Mouse (Mus musculus): Measurements from ENCODE around the gene Gm28308. TPM values are rescaled to one million over a fixed set of nuclear protein-coding genes. Genes with fewer than 3 reads are reported as not detected.
A peak's percentile ranks its signal among the peaks of the same experiment; 100 is the strongest.

The Gm28308 gene
- polyA plus RNA-seq, 2 experiments from 2014 or later: not detected

DNA sequence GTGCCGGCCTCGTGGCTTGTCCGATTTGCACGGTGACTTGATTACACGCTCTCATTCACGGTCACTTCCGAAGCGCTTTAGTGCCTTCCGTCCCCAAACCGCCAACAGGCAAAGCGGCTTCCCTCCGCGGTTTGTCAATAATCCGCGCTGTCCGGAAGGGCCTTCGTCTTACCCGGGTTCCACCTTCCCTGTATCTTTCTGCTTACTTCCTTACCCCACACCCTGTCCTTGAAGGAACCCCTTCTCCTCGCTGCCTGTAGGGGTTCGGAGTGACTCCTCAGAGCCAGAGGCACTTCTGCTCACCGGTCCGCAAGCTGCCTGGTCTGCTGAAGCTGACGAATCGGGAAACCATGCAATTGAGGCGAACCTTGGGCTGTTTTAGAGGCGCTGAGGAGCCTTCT, 33.3 kb upstream of the Gm28308 start:
- ATAC-seq: peak; percentile 30

DNA sequence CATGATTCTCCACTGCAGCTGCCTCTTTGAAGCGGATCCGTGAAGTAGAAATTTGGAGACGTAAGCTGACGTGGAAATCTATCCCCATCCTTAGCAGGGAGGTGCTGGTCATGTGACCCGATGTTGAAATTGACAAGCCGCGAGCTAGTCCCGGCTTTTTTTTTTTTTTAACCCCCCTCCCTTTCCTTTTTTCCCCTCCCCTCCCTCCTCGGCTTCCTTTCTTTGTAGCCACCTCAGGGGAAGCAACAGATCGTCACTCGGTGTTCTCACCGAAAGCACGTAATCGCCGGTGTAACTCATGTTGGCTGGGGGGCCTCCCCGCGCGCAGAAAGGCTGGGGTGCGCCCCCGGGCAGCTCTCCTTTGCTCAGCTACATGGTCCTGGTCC, 32.6 kb upstream of the Gm28308 start, which contains the start of gene Hoxa11:
Hoxa11 (minus strand) TSS at position 54 of the 386 bp plus-strand sequence.
- ATAC-seq: no peak

DNA sequence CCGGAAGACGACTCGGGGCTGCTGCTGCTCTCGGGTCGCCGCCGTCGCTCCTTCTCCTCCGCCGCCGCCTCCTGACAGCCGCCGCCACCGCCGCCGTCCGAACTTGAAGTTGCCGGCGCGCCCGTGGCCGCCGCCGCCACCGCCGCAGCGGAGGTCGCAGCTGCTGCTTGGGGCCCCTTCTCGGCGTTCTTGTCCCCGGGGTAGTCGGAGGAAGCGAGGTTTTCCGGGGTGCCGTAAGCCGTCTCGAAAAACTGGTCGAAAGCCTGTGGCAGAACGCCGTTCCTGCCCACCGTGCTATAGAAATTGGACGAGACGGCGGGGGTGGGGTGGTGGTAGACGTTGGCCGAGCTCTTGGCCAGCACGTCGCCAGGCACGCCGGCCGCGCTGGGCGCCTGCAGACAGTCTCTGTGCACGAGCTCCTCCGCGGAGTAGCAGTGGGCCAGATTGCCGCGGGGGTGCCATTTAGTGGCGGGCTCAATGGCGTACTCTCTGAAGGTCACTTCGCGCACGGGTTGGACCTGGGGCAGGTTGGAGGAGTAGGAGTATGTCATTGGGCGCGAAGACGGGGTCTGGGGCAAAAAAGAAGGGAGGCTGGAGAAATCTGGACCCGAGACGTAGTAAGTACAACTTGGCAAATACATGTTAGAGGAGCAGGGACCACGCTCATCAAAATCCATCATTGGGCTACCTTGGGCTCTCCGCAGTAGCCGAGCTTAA, 32.1 kb upstream of the Gm28308 start:
- ATAC-seq: no peak

DNA sequence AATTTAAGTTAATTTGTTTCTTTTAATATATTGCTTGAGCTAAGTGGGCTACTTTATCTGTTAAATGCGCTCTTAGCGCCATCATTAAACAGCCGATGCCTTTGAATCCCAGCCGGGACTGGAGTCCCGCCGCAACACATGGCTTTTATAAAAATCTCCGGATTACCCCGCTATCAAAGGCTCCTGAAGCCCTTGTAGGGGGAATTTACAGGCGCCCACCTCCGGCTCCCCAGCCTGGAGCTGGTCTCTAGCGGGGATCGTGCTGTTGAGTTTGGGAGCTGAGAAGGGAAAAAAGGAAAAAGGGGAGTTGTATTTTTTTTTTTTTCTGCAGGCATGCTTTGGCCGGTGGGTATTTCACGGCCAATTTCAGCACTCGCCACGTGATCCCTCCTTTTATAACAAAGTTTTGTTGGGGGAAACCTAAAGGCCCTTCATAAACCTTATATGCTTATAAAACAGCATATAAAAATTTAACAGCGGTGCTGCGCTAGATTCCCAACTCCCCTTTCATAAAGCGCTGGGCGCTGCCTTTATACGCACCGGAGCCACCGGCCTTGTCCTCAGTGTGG, 31.4 kb upstream of the Gm28308 start:
- no peak for ATAC-seq

DNA sequence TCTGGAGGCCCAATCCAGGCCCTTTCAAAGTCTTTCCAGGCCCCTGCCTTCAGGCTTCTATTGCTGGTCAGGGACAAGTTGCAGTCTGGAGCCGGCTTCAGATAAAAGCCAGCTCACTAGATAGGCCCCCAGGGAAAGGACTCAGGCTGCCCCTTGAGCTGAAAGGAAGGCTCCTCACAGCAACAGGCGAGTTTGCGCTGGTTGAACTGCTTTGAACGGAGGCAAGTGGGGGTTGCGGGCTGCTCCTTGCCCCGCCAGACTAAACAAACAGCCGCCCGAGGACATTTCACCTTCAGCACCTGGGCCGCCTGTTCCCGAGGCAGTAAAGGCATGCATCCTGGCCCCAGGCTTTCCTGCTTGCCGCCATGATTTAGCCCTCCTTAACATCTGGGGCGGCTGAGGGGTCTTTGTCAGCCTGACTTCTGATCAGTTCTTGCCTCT, 30.6 kb upstream of the Gm28308 start:
- ATAC-seq: no peak

DNA sequence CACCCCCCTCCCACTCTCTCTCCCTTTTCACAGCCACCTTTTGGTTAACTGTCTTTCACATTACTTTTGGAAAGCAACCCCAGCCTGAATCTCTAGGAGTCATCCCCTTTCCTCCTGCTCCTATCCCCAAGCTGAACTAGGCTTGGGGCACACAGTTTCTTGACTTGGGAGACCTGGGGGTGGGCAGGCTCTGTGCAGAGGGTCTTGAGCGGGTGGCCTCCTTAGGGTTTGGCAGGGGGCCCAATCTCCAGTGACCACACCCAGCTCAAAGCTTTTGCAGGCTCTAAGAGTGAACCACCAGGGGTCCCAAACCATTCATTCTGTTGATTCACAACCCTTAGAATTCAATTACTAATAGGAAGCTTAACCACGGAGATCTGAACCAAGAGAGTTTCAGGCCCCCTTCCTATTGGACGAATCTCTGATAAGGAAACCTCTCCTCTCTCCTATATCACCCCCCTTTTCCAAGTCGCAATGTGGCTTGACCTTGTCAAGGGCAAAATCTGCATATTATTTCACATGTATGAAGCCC, 29.7 kb upstream of the Gm28308 start:
- no peak for ATAC-seq

DNA sequence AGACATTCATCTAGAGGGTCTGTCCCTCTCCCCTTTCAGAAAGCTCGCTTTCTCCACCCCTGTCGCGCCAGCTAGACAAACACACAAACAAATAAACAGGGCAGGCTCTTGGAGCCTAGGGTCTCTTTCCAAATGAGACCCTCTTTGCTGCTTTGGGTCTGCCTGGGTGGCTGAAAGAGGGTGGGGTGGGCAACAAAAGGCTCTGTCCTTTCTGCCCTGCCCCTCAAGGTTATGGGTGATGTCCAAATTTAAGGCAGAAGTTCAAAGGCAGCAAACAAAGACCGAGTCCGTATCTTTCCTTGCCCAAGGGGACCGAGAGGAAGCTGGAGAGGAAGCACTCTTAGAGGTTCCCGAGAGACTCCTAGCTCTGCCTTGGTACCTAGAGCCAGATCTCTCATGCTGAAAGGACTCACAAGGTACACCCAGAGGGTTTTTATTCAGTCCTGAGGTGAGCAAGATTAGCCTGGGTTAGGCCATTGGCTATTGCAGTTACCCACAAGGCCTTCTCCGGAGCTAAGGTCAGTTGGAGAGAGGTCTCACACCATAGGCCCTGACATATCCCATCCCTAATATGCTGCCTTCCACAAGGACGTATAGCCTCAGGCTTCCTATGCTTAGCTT, 28.0 kb upstream of the Gm28308 start:
- no peak for ATAC-seq

DNA sequence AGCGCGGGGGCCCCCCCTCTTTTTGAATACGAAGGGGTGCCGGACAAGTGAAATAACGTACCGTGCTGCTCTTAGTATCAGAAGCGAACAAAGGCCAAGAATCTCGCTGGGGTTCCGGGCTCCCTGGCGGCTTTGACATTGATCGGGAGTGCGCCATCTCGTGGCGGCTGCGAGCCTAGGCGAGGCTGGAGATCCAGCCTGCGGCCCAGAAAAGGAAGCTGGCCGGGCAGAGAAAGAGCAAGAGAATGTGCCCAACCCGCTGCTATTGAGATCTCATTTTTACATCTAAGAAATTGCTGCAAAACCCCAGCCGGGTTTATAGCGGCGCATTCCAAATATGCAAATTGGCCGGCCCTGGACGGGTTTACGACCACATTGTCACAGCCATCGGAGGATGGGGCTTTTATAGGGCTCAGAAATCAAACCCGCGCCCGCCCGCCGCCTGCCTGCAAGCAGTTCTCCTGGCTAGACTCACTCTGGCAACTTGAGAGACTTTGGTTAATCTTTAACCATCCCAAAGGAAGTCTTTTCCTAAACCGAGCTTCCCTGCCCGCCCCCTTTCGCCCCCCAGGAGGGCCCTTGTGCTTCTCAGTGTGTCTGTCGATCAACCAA, 27.4 kb upstream of the Gm28308 start, which contains the start of gene Hoxa10:
Hoxa10 (minus strand) TSS at position 466 of the 612 bp plus-strand sequence.
- peak; percentile 79 for ATAC-seq

DNA sequence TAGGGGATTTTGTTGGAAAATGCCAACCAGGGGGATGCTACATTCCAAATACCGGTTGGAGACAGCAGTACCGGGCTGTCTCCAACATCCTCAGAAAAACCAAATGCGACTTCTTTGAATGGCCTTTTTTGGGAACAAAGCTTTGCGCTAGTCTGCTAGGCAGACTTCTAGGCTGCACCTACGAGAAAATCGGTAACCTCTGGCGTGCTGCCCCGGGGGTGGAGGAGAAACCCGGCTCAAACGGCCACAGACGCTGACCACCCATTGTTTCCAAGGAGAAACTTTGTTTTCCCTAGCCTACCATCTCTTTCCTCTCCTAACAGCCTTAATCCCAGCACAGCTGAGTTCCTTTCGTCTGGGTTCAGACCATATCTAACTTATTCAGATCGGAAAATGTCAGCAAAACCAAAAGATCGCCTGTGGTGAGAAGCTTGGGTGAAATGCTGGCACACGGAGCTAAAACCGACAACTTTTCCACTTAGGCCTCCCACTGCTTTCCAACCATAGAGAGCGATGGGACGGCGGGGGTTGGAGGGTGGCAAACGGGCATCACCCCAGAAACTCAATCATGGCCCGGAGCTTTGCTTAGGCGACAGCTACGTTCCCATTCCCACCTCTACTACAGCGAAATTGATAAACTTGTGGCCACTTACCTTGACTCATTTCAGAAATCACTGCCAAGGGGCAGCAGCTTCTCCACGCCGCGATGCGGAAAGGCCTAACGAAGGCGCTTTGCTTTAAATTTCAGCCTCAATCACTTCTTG, 26.7 kb upstream of the Gm28308 start:
- peak; percentile 7 for ATAC-seq

DNA sequence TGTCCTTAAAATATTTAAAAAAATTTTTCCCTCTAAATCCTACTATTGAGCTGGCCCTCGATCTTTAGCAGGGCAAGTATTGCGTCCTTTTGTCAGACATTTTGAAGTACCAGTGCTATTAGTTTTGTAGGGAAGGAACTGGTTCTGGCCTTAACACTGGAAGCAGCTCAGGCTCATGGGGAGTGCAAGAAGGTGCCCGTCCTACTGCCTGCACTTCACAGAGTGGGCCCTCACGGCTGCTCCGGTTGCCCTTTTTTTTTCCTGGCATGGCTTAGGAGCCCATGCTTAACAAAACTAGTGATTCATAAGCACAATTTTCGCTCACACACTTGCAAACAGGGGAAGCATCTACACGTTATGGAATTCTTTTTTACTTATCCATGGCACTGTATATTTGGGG, 25.8 kb upstream of the Gm28308 start:
- no peak for ATAC-seq

DNA sequence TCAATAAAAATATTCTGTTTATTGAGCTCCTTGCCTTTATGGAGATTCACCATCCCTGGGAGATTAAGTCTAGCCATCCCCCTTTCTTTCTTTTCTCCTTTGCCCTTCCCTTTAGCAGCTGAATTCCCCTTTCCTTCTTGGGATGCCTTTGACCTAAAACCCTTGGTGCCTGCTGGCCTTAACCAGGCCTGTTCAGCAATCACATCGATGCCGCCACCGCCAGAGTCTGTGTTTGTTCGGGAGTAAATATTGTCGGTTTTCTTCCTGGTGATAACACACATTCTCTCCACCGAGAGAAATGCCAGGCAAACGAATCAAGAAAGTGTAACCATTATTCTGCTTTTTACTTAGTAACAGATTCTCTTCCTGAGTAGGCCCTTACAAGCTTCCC, 25.0 kb upstream of the Gm28308 start:
- ATAC-seq: no peak

DNA sequence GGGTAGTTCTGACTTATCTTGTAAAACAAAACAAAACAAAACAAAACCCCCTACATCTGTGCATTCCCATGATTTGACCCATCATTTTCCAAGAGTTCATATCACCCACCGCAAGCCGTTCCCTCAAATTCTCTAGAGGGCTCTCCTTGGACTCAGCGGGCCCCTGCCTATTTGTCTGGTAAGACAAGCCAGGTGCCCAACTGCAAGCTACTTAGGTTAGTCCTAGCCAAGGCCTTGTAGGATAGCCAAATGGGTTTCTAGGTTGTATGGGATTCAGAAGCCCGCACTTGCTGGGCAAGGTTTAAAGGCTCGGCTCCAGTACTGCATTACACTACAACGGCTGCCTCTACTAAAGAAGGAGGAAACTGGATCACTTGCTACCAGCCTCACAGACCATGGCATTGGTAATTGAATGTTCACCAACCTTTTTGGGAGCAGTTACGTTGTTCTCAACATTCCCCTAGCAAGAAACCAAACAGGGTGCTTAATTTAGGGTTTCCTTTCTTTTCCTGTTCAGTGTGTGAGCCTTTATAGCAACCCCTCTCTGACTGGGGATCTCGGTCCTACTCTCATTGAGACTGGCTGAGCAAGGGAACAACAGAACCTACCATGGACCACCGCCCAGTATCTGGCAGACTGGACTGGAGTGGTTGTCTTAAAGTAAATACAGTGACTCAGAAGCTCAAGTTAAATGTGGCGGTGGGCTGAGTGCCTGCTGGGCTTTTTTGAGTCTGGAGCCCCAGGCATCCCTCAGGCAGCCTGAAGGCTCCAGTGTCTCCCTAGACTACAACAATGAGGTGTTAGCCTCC, 24.4 kb upstream of the Gm28308 start:
- ATAC-seq: no peak

DNA sequence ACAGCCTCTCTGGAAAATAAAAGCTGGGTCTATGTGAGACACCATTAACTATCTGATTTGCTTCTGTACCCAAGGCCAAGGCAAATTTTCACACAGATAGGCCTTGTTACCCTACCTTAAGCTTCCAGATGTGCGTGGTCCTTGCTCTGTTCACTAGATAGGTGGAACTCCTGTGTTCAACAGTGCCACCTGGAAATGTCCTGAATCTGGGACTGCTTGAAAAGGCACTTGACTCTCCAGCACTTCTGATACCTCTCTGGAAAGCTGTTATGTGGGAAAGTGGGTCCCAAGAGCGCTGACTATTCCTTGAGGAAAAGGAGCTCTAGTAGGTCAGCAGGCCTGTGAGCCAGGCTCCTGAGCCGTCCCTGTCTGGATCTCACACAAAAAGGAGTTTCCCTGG, 23.7 kb upstream of the Gm28308 start:
- ATAC-seq: no peak

DNA sequence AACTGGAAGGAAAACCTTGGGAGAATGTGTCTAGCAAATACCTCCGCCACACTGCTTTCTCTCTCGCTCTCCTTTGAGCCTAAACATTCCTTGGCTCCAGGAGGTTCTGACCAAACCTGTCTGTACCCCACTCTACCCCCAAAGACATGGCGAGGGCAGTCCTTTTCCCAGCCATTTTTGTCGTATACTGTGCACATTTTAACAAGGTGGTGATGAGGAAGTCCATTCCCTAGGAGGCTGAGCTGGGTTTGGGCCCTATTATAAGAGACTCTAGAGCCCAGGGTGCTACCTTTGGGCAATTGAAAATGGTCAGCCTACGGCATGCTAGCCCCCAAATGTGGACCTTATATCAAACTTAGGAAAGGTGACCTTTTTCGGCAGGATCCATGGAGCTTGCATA, 22.7 kb upstream of the Gm28308 start:
- no peak for ATAC-seq

DNA sequence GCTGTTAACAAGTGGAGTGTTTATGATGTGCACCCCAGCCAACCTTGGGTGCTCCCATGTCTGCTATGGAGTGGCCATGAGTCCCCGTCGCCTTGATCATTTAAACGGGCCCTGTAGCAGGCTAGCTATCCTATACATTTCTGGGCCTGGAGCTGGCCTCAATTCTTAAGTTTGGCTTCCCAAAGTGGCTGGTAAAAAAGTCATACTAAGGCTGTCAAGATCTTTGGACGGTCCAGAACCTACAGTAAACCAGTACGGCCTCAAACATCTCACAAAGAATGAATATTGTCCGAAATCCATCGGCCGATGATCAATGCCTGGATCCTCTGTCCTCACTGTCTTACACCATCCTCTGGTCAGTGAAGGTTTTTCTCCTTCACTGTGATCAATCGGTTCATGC, 22.1 kb upstream of the Gm28308 start:
- ATAC-seq: no peak

DNA sequence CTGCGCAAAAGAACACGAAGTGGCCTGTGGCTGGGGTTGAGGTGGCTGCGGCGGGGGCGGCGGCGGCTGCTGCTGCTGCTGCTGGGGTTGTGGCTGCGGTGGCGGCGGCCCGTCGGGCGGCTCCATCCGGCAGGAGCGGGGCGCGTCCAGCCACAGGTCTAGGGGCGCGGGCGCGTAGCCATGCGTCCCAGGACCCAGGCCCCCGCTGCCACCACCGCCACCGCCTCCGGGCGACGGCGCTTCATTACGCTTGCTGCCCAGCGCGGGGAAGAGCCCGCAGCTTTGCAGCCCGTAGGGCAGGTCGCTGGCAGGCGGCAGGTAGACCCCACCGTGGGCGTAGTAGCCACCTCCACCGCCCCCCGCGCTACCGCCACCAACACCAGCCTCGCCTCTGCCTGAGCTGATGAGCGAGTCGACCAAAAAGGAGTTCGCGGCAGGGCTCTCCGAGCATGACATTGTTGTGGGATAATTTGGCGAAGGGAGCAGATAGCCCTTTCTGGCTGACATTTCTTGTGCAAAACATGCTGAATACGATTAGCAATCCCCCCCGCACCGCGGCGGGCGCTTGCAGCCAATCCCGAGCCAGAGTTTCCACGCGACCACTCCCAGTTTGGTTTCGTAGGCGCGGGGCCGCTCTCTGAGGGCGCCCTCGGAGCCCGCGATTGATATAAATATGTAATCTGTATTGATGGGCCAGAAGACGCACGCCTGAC, 21.4 kb upstream of the Gm28308 start:
- no peak for ATAC-seq

DNA sequence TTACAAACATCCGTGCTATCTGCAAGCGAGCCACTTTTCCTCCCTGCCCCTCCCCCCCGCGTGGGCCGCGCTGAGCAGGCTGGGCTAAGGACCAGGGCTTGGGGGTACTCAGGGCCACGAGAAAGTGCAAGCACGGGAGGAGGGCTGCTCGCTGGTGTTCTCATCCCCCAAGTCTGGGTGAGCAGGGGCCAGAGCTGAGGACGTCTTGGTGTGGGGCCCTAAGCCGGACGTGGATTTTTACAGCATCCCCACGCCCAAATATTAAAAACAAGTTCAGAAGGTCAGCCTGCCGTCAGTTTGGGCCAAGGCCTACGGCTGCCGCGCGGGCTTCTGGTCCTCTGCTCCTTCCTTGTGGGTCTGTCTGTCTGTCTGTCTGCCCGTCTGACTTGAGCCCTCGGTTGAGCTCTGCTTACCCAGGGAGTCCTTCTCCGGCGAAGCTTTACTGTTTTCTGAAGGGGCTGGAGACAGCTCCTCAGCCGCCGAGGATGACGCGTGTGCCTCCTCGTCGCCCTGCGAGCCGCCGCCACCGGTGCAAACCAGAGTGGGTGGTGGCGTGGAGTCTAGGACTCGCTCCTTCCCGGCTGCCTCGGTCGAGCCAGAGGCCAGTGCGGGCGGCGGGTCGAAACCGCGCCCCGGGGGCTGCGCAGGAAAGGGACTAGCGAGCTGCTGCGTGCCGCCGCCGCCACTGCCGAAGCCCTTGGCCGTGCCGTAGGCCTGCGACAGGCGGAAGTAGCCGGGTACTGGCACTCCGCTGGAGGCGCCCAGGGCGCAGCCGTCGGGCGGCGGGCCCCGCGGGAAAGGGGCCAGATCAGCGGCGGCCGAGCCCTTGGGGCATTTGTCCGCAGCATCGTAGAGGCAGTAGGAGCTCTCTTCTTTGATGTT, 20.6 kb upstream of the Gm28308 start:
- no peak for ATAC-seq

DNA sequence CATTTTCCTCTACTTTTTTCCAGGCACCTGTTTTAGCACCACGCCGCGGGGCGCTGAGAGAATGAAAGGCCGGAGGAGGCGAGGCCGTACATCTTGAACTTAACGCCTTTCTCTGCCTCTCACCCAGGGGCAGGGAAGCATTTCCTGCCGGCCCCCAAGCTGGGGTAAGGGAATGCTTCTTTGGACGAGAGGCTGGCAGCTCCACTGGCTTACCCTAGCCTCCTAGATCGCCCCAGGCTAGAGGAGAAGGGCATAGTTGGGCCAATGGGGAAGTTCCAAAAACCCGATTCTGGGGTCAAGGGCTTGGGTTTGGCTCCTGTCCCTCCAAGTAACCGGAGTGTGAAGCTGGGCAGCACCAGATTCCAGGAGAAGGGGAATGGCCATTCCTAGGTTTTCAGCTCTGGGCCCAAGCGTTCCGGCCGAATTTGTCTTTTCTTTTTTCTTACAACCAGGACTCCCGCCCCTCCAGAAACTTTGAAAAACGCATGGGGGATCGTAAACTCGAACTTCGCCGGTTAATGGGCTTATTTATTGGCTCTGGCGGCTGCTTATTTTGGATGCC, 19.9 kb upstream of the Gm28308 start:
- ATAC-seq: no peak

DNA sequence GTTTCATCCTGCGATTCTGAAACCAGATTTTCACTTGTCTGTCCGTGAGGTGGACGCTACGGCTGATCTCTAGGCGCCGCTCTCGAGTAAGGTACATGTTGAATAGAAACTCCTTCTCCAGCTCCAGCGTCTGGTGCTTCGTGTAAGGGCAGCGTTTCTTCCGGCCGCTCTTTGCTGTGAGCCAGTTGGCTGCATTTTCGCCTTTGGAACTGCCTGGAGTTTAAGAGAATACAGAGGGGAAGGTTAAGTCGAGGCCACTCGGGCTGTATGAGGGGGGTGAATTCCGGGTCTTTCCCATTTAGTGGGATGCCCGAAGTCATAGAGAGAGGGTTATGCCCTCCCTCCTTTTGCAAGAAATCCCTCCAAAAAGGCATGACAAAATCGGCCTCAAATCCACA, 19.4 kb upstream of the Gm28308 start:
- no peak for ATAC-seq
